Mouse (Mus musculus) lung, embryonic 15.5 days (tissue): ENCODE measurements around the gene Mutyh. TPM values are rescaled to one million over a fixed set of nuclear protein-coding genes. Genes with fewer than 3 reads are reported as not detected.
A peak's percentile ranks its signal among the peaks of the same experiment; 100 is the strongest.

Experiments used
- ATAC-seq: fragments of 200-750 bp; cut with Nextera tagmentation; 2 replicates; pipeline ENCODE4 v1.8.0; 2017; ENCODE audit warnings: moderate number of reproducible peaks, borderline replicate concordance; ENCODE audit not compliant: low FRiP score, low TSS enrichment; ENCODE audit errors: extremely low read depth
- H3K27ac ChIP-seq: fragments of 300-500 bp; sonication (generic); 2 replicates; pipeline ENCODE4 v1.5.1; 2015; ENCODE audit warnings: moderate library complexity, mild to moderate bottlenecking, inconsistent platforms
- H3K27me3 ChIP-seq: fragments of 300-500 bp; sonication (generic); 2 replicates; pipeline ENCODE4 v1.6.1; 2015; ENCODE audit warnings: inconsistent platforms
- H3K36me3 ChIP-seq: fragments of 300-500 bp; sonication (generic); 2 replicates; pipeline ENCODE4 v1.6.1; 2015; ENCODE audit warnings: inconsistent platforms
- H3K4me1 ChIP-seq: fragments of 300-500 bp; sonication (generic); 2 replicates; pipeline ENCODE4 v1.6.1; 2015; ENCODE audit warnings: inconsistent platforms
- H3K4me2 ChIP-seq: fragments of 300-500 bp; sonication (generic); 2 replicates; pipeline ENCODE4 v1.6.1; 2015; ENCODE audit warnings: inconsistent platforms, mild to moderate bottlenecking, moderate library complexity
- H3K4me3 ChIP-seq: fragments of 300-500 bp; sonication (generic); 2 replicates; pipeline ENCODE4 v1.5.1; 2015; ENCODE audit warnings: mild to moderate bottlenecking, inconsistent platforms
- H3K9ac ChIP-seq: fragments of 300-500 bp; sonication (generic); 2 replicates; pipeline ENCODE4 v1.6.1; 2015; ENCODE audit warnings: inconsistent platforms
- H3K9me3 ChIP-seq: fragments of 300-500 bp; sonication (generic); 2 replicates; pipeline ENCODE4 v1.6.1; 2016; ENCODE audit warnings: inconsistent platforms
- WGBS: fragments of 180-500 bp; shearing (Covaris S2); methylation state at CpG from one replicate; pipeline ENCODE4 v1.1.7; 2015; 5-methylcytosine and 5-hydroxymethylcytosine counted together
- polyA plus RNA-seq: library from polyadenylated mRNA; unstranded; fragments of >200 nt; fragmentation: Nextera tagmentation; extraction: Ambion mirVana; gene quantifications from 2 replicates; pipeline ENCODE4 v1.2.1, GENCODE M21; 2015

Gene Mutyh
- polyA plus RNA-seq = 17.2 and 18.6 TPM in 2 replicates

DNA sequence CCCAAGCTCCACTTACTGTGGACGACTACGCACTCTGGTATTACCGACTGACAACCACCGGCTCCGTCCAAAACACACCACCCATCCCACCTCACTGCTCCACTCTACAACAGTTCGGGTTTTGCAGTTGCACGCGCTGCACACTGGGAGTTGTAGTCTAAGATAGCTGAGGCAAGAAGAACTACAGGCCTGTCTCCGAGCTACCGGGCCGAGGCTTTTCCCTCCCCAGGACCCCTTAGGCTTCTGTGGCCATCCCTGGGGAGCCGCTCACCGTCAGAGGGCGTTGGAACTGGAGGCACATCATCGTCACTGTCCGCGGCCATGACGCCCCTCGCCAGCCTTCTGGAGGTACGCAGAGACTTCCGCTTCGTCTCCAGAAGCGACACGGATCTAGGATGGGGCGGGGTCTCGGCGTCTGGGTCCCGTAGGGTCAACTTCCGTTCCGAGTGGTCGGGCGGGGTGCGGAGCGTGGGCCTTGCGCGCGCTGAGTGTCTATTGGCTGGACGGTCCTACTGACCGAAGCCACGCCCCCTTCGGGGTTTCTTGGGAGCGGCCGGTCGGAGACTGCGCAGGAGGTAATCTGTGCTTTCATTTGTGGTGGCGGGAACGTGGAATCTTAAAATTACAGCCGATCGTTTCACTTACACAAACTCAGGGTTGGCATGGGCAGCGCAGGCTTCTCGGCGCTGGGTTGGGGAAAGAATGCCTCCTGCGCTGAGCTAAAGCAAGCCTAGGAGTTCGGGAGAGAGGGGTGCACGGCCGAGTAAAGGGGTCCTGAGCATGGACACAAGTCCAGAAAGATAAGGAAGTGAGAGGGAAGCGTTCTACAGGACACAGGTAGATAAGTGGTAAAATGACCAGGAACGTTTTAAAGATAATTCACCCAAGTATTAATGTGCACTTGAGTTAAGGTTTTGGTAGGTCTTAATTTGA lies at the start of gene Mutyh, which contains the start of gene Toe1:
Gene Mutyh (plus strand): TSS at position 527 of the 933 bp plus-strand sequence.
Gene Toe1 (minus strand): TSS at position 444 of the 933 bp plus-strand sequence.
- H3K36me3 ChIP-seq = peaks cover 32% of the 10 kb centered on the region
- peak within 1 kb of the TSS; percentile 89 for H3K9ac ChIP-seq
- no peaks in the 10 kb centered on the region for H3K9me3 ChIP-seq
- H3K27ac ChIP-seq = peak within 1 kb of the TSS; percentile 91
- ATAC-seq = peak; percentile 98
- no peaks in the 10 kb centered on the region for H3K27me3 ChIP-seq
- peaks cover 10% of the 10 kb centered on the region for H3K4me1 ChIP-seq
- peak within 1 kb of the TSS; percentile 89 for H3K4me3 ChIP-seq
- under 1% methylated on average over 58 of the region's 58 CpGs for WGBS
- H3K4me2 ChIP-seq = peak within 1 kb of the TSS; percentile 72

DNA sequence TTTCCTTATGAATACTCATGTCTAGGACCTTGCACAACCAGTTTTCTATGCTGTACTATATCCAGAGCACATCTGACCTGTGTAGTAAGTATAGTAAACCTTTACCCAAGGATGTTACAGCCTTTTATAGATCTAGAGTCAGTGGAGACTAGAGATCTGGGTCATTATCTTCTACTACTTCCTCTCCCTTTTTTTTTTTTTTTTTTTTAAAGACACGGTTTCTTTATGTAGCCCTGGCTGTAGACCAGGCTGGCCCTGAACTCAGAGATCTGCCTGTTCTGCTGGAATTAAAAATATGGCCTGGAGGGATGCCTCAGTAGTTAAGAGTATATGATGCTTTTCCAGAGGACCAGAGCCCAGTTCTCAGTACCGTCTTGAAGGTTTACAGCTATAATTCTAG lies 45.6 kb upstream of the Mutyh start:
- ATAC-seq = no peak
- Histone ChIP-seq H3K4me2 (no peak overlapping the region), H3K36me3 (no peaks in the 10 kb centered on the region), H3K4me3 (no peak overlapping the region), H3K27ac (no peak overlapping the region), H3K9ac (no peak overlapping the region), H3K9me3 (no peaks in the 10 kb centered on the region), H3K4me1 (no peaks in the 10 kb centered on the region), H3K27me3 (no peaks in the 10 kb centered on the region)
- WGBS = 71% methylated on average over 2 of the region's 2 CpGs

DNA sequence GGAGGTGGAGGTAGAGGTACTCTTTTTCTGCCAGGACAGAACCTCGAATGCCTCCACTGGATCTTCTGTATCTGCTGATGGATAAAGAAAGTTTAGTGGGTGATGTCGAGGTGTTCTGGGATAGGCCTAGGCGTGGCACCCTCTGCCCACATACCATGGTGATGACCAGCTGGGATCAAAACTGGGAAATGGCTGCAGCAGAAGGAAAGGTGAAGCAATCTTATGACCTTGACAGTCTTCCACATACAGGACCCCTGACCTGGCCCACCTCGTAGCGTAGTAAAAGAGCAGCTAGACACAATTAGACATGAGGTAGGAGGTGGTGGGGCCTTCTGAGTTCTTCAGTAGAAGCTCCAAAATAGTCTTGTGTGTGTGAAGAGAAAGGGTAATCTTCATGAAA lies 43.5 kb upstream of the Mutyh start:
- Histone ChIP-seq H3K36me3 (no peaks in the 10 kb centered on the region), H3K27ac (no peak overlapping the region), H3K4me2 (no peak overlapping the region), H3K4me1 (no peaks in the 10 kb centered on the region), H3K4me3 (no peak overlapping the region), H3K27me3 (no peaks in the 10 kb centered on the region), H3K9me3 (no peaks in the 10 kb centered on the region), H3K9ac (no peak overlapping the region)
- no peak for ATAC-seq
- WGBS = 93% methylated on average over 5 of the region's 5 CpGs

DNA sequence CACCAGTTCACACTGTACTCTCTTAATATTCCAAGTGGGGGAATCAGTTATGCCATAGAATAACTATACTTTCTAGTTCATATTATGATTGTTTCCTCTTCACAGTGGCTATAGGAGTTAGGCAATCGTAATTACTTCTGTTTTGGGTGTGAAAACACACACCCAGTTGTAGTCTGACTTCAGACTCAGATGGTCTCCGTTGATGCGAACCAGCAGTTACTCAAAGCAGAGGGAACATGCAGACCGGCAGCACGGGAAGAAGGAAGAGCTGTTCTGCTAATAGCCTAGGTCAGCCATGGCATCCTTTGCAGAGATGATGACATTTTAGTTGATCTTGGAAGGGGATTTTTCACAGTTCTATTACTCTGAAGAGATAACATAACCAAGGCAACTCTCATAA lies 39.0 kb upstream of the Mutyh start:
- 82% methylated on average over 5 of the region's 5 CpGs for WGBS

DNA sequence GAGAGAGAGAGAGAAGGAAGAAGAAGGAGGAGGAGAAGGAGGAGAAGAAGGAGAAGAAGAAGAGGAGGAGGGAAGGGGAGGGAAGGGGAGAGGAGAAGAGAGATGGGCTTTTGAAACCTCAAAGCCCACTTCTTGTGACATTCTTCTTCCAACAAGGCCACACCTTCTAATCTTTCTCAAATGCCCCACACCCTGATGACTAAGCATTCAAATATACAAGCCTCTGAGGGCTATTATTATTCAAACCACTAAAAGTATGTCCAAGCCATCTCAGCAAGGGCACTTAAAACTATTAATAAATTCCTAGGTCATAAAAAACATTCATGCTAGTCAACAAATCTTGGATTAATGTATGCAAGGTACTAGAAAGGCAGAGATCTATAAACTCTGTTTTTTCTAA lies 38.5 kb upstream of the Mutyh start:
- H3K9me3 ChIP-seq = no peaks in the 10 kb centered on the region
- no peak overlapping the region for H3K9ac ChIP-seq
- no peaks in the 10 kb centered on the region for H3K4me1 ChIP-seq
- no peak overlapping the region for H3K4me3 ChIP-seq
- no peak overlapping the region for H3K4me2 ChIP-seq
- no peak for ATAC-seq
- H3K27me3 ChIP-seq = no peaks in the 10 kb centered on the region
- no peaks in the 10 kb centered on the region for H3K36me3 ChIP-seq
- H3K27ac ChIP-seq = no peak overlapping the region

More for the DNA sequence above, 39.0 kb upstream of the Mutyh start:
- Histone ChIP-seq H3K4me2 (no peak overlapping the region), H3K27ac (no peak overlapping the region), H3K27me3 (no peaks in the 10 kb centered on the region), H3K9me3 (no peaks in the 10 kb centered on the region), H3K4me3 (no peak overlapping the region), H3K36me3 (no peaks in the 10 kb centered on the region), H3K4me1 (no peaks in the 10 kb centered on the region), H3K9ac (no peak overlapping the region)
- ATAC-seq = no peak

DNA sequence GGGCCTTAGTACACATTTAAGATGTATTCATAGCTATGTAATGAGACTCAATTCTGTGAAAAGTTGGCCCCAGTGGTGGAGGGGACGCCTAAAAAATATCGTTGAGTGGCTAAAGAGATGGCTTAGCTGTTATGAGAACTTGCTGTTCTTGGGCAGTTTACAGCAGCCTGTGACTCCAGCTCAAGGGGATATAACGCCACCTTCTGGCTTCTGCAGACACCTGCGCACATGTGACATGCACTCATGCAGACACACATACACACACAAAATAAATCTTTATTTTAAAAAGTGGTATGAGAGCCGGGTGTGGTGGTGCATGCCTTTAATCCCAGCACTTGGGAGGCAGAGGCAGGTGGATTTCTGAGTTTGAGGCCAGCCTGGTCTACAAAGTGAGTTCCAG lies 31.1 kb upstream of the Mutyh start:
- Histone ChIP-seq H3K4me3 (no peak overlapping the region), H3K9ac (no peak overlapping the region), H3K4me2 (no peak overlapping the region), H3K4me1 (no peaks in the 10 kb centered on the region), H3K27me3 (no peaks in the 10 kb centered on the region), H3K9me3 (no peaks in the 10 kb centered on the region), H3K27ac (no peak overlapping the region), H3K36me3 (no peaks in the 10 kb centered on the region)
- 84% methylated on average over 5 of the region's 5 CpGs for WGBS
- ATAC-seq = no peak

DNA sequence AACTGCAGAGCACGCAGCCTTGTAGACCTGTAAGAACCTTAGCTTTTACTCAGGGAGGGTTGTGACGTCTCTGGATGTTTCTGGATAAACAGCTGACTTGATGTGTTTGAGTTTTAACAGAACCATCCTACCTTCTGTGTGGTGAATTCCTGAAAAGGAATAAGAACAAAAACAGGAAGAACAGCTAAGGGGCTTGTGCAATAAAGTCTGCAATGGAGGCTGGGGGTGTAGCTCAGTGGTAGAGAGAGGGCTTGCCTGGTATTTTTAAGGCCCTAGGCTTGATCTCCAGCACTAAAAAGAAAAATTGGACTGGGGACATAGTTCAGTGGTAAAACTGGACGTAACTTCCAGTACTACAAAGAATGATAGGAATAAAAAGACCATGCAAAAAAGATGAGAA lies 30.4 kb upstream of the Mutyh start:
- Histone ChIP-seq H3K36me3 (no peaks in the 10 kb centered on the region), H3K4me1 (no peaks in the 10 kb centered on the region), H3K4me3 (no peak overlapping the region), H3K27me3 (no peaks in the 10 kb centered on the region), H3K4me2 (no peak overlapping the region), H3K27ac (no peak overlapping the region), H3K9ac (no peak overlapping the region), H3K9me3 (no peaks in the 10 kb centered on the region)
- WGBS = 78% methylated on average over 3 of the region's 3 CpGs
- ATAC-seq = no peak

DNA sequence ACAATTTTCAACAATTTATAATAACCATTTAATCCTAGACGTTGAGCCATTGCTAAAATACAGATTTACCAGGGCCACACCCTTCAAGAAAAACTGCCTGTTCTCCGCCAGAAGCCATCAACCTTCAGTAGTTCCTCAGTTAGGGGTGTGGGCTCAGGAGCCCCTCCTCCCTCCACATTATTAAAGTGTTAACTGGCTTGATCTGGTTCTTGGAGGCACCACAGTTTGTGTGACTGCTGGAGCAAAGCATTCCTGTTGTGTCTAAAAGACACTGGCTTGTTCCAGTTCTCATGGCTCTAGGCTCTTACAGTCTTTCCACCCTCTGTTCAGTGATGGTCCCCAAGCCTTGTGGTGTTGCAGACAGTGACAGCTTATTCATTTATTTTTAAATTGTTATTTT lies 27.0 kb upstream of the Mutyh start:
- H3K27me3 ChIP-seq = no peaks in the 10 kb centered on the region

DNA sequence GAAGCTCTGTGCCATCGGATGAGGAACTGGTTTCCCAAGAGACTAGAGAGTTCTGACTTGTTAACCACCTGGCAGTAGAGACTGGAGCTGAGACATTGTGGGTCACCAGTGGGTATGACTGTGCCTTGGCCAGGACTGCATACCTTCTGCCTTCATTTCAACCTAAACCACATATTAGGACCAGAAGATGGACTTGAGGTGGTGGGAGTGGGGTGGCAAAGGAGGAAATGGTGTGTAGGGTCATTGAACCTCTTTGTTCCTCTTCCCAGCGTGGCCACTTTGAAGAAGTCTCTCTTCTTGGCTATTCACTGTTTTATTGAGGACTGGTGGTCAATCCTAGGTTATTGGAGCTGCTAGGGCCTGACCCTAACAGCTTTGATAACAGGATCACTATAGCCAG lies 26.2 kb upstream of the Mutyh start:
- Histone ChIP-seq H3K27ac (no peak overlapping the region), H3K4me3 (no peak overlapping the region), H3K9ac (no peak overlapping the region), H3K4me2 (no peak overlapping the region), H3K27me3 (no peaks in the 10 kb centered on the region), H3K9me3 (no peaks in the 10 kb centered on the region), H3K36me3 (no peaks in the 10 kb centered on the region), H3K4me1 (no peaks in the 10 kb centered on the region)
- 56% methylated on average over 2 of the region's 2 CpGs for WGBS
- no peak for ATAC-seq

More for the DNA sequence above, 27.0 kb upstream of the Mutyh start:
- no peak for ATAC-seq
- Histone ChIP-seq H3K36me3 (no peaks in the 10 kb centered on the region), H3K4me2 (no peak overlapping the region), H3K4me1 (no peaks in the 10 kb centered on the region), H3K4me3 (no peak overlapping the region), H3K9ac (no peak overlapping the region), H3K27ac (no peak overlapping the region), H3K9me3 (no peaks in the 10 kb centered on the region)
- WGBS = 74% methylated on average over 2 of the region's 2 CpGs

DNA sequence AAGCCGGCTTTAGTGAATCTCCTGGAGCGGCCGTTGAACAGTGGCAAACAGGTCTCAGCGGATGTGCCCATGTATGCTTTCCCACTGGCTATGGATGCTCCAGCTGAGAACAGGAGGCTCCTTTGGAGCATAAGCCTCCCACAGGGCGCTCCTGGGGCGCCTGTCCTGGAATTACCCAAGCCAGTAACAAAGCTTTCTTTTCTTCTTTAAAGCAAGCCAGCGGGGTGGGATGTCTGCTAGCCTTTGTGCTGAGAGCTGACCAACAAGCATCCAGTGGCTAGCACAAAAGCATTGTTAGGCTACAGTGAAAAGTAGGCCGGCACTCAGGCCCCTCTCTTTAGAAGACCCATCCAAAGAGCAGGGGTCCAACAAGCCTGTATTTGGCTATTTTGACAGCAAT lies 25.4 kb upstream of the Mutyh start:
- Histone ChIP-seq H3K9ac (no peak overlapping the region), H3K27me3 (no peaks in the 10 kb centered on the region), H3K4me1 (no peaks in the 10 kb centered on the region), H3K4me3 (no peak overlapping the region), H3K4me2 (no peak overlapping the region), H3K27ac (no peak overlapping the region), H3K9me3 (no peaks in the 10 kb centered on the region), H3K36me3 (no peaks in the 10 kb centered on the region)
- no peak for ATAC-seq
- WGBS = 30% methylated on average over 8 of the region's 8 CpGs

DNA sequence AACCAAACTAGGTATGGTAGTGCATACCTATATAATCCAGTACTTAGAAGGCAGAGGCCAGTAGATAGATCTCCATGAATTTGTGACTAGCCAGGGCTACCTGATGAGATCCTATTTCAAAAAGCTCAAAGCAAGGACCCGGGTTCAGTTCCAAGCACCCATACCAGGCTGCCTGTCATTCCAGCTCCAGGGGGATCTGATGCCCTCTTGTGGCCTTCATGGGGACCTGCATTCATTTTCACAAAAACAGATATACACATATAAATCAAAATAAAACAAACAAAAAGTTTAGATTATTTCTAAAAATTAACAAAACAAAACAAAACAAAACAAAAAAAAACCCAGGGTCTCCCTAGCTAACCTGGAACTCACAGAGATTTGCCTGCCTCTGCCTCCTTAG lies 20.9 kb upstream of the Mutyh start:
- Histone ChIP-seq H3K4me3 (no peak overlapping the region), H3K36me3 (no peaks in the 10 kb centered on the region), H3K4me1 (no peaks in the 10 kb centered on the region), H3K27ac (no peak overlapping the region), H3K4me2 (no peak overlapping the region), H3K9me3 (no peaks in the 10 kb centered on the region), H3K27me3 (no peaks in the 10 kb centered on the region), H3K9ac (no peak overlapping the region)
- 88% methylated on average over 1 of the region's 1 CpGs for WGBS
- ATAC-seq = no peak

DNA sequence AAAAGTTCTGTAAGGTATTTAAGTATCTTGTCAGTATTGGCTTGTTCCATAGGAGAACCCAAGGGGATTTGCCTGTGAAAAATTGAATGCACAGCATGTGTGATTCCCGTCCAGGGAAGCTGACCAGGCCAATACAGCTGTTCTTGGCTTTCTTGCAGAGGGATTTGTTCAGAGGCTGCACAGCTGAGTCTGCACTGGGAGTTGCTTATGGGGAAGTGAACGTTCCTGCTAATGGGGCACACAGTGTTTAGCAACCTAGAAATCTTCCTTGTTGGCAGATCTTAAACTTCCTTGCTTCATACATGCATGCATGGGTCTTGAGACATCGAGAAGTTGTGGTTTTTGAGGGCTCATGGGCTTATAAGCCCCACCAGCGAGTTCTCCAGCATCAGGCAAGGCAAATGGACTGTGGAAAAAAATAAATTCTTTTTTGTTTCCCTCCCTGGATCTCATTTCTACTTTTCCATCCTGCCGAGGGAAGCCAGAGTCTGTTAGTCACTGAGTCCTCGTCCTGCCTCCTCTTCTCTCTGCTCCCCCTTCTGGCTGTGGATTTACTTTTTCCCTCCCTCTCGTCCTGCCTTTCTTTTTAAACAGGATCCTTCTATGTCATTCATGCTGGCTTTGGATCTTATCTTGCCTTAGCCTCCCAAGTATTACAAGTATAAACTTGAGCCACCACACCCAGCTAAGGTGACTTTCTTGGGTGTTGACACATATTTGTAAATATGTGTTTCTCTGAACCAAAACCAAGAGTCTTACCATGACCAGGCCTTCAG lies 19.4 kb upstream of the Mutyh start:
- no peak overlapping the region for H3K4me3 ChIP-seq
- no peaks in the 10 kb centered on the region for H3K4me1 ChIP-seq
- H3K27ac ChIP-seq = no peak overlapping the region
- ATAC-seq = no peak
- H3K9ac ChIP-seq = no peak overlapping the region
- no peaks in the 10 kb centered on the region for H3K9me3 ChIP-seq
- H3K4me2 ChIP-seq = no peak overlapping the region
- H3K36me3 ChIP-seq = no peaks in the 10 kb centered on the region
- 38% methylated on average over 7 of the region's 7 CpGs for WGBS
- no peaks in the 10 kb centered on the region for H3K27me3 ChIP-seq
